Mouse (Mus musculus) stomach, postnatal 0 days (tissue): Measurements from ENCODE around the gene P2rx6. TPM values are rescaled to one million over a fixed set of nuclear protein-coding genes. Genes with fewer than 3 reads are reported as not detected.
"Not testable (repeated sequence)": the region's sequence is repeated elsewhere in the genome, so short reads cannot be mapped to it uniquely, and the experiment has no call there.

ENCODE experiments used
- ATAC-seq: fragments of 200-750 bp; cut with Nextera tagmentation; 2 replicates; pipeline ENCODE4 v1.8.0; 2017; ENCODE audit not compliant: low FRiP score, low TSS enrichment
- DNase-seq: peaks from one replicate; pipeline ENCODE4 v3.0.0-alpha.2; 2016; ENCODE audit warnings: low spot score
- H3K27ac ChIP-seq: fragments of 300-500 bp; sonication (generic); replicated peaks from 2 replicates; pipeline ENCODE4 v1.5.1; 2014; ENCODE audit warnings: mild to moderate bottlenecking, control low read depth
- H3K27me3 ChIP-seq: fragments of 300-500 bp; sonication (generic); 2 replicates; pipeline ENCODE4 v1.6.1; 2014; ENCODE audit warnings: low read length; ENCODE audit not compliant: control insufficient read depth, insufficient read depth
- H3K36me3 ChIP-seq: fragments of 300-500 bp; sonication (generic); 2 replicates; pipeline ENCODE4 v1.6.1; 2014; ENCODE audit warnings: low read length, mixed read lengths; ENCODE audit not compliant: control insufficient read depth, insufficient read depth
- H3K4me1 ChIP-seq: fragments of 300-500 bp; sonication (generic); replicated peaks from 2 replicates; pipeline ENCODE4 v1.6.1; 2014; ENCODE audit warnings: antibody characterized with exemption; ENCODE audit not compliant: control insufficient read depth, insufficient read depth
- H3K4me2 ChIP-seq: fragments of 300-500 bp; sonication (generic); replicated peaks from 2 replicates; pipeline ENCODE4 v1.6.1; 2014; ENCODE audit warnings: low read depth, mild to moderate bottlenecking, control low read depth, moderate library complexity
- H3K4me3 ChIP-seq: fragments of 300-500 bp; sonication (generic); 2 replicates; pipeline ENCODE4 v1.5.1; 2014; ENCODE audit warnings: low read depth, low read length, control low read depth
- H3K9ac ChIP-seq: fragments of 300-500 bp; sonication (generic); 2 replicates; pipeline ENCODE4 v1.6.1; 2014; ENCODE audit warnings: mild to moderate bottlenecking, low read length, control low read depth, mixed read lengths
- H3K9me3 ChIP-seq: fragments of 300-500 bp; sonication (generic); 2 replicates; pipeline ENCODE4 v1.6.1; 2016; ENCODE audit warnings: low read length; ENCODE audit not compliant: control insufficient read depth
- CTCF ChIP-seq: IDR thresholded peaks from 2 replicates; pipeline ENCODE4 v1.5.1; 2016; ENCODE audit warnings: antibody characterized with exemption, low read depth, mild to moderate bottlenecking, moderate library complexity
- EP300 ChIP-seq: optimal IDR thresholded peaks from 2 replicates; pipeline ENCODE3; 2016; ENCODE audit warnings: antibody characterized with exemption
- WGBS: fragments of 180-500 bp; shearing (Covaris S2); extraction: QIAGEN DNeasy Blood & Tissue Kit; methylation state at CpG from one replicate; pipeline ENCODE4 v1.1.7; 2014; 5-methylcytosine and 5-hydroxymethylcytosine counted together
- polyA plus RNA-seq: library from polyadenylated mRNA; unstranded; fragments of >200 nt; fragmentation: Nextera tagmentation; extraction: Ambion mirVana; gene quantifications from 2 replicates; pipeline ENCODE4 v1.2.1, GENCODE M21; 2015

The P2rx6 gene
- polyA plus RNA-seq, 1 experiment from 2014 or later = 1.5 TPM

- H3K36me3 ChIP-seq = no peaks in the 10 kb centered on the region
- no peak overlapping the region for H3K4me3 ChIP-seq
- ATAC-seq (no peak), DNase-seq (no peak)
- H3K27ac ChIP-seq = no peak overlapping the region
- no peak overlapping the region for H3K4me2 ChIP-seq
- no peak overlapping the region for H3K9ac ChIP-seq
- peaks cover 3% of the 10 kb centered on the region; the same call in 1 of the 2 replicates for H3K4me1 ChIP-seq
- no peak for TF ChIP-seq CTCF
- TF ChIP-seq EP300 = no peak
- no peaks in the 10 kb centered on the region for H3K9me3 ChIP-seq
- no peaks in the 10 kb centered on the region for H3K27me3 ChIP-seq
- WGBS = 88% methylated on average over 3 of the region's 3 CpGs
These were observed 25.1 kb upstream of the P2rx6 start for GRCm38 (mm10) chr16:17536584-17536983.

GRCm38 (mm10) chr16:17542632-17543031 lies 19.1 kb upstream of the P2rx6 start:
- no peaks in the 10 kb centered on the region for H3K4me1 ChIP-seq
- TF ChIP-seq CTCF = no peak
- TF ChIP-seq EP300 = no peak
- H3K4me2 ChIP-seq = no peak overlapping the region
- 53% methylated on average over 2 of the region's 2 CpGs for WGBS
- ATAC-seq (no peak), DNase-seq (no peak)
- H3K9me3 ChIP-seq = no peaks in the 10 kb centered on the region
- no peak overlapping the region for H3K9ac ChIP-seq
- H3K4me3 ChIP-seq = no peak overlapping the region
- no peaks in the 10 kb centered on the region for H3K36me3 ChIP-seq
- H3K27ac ChIP-seq = no peak overlapping the region
- no peaks in the 10 kb centered on the region for H3K27me3 ChIP-seq

GRCm38 (mm10) chr16:17552837-17553236 lies 8.8 kb upstream of the P2rx6 start:
- Histone ChIP-seq H3K9me3 (no peaks in the 10 kb centered on the region), H3K27ac (no peak overlapping the region), H3K4me3 (no peak overlapping the region), H3K4me1 (0 out of 2 replicates have a peak, but pooled peaks cover 3% of the 10 kb centered on the region), H3K9ac (no peak overlapping the region), H3K4me2 (no peak overlapping the region), H3K36me3 (no peaks in the 10 kb centered on the region), H3K27me3 (no peaks in the 10 kb centered on the region)
- TF ChIP-seq EP300 = no peak
- no peak for TF ChIP-seq CTCF
- DNase-seq (no peak), ATAC-seq (no peak)
- 74% methylated on average over 7 of the region's 7 CpGs for WGBS

GRCm38 (mm10) chr16:17553910-17554685 lies 7.6 kb upstream of the P2rx6 start:
- peak; percentile 95 for ATAC-seq
- Histone ChIP-seq H3K9me3 (no peaks in the 10 kb centered on the region), H3K9ac (no peak overlapping the region), H3K27ac (no peak overlapping the region), H3K36me3 (no peaks in the 10 kb centered on the region), H3K27me3 (no peaks in the 10 kb centered on the region), H3K4me3 (peak overlapping the region; percentile 10; the same call in 1 of the 2 replicates), H3K4me1 (peaks cover 3% of the 10 kb centered on the region; the same call in 1 of the 2 replicates), H3K4me2 (peak overlapping the region; percentile 38)
- DNase-seq = peak; percentile 89
- TF ChIP-seq EP300 = no peak
- TF ChIP-seq CTCF = no peak
- WGBS = 8% methylated on average over 18 of the region's 18 CpGs

DNA sequence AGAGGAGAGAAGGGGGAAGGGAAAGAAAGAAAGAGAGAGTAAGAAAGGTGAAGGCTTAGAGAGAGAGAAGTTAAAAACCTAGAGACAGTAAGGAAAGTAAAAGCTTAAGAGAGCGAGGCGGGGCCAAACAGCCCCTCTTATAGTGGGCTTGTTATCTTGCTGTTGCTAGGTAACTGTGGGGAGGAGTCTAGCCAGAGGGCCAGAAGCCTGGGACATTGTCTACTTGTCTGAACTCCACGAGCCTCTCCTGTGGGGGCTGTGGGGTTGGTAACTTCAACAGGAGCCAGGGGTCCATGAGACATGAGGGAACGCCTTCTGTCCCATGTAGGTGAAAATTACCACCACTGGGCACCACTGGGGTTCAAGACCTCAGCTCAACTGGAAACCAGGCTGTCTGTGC lies 7.0 kb upstream of the P2rx6 start:
- H3K4me3 ChIP-seq, H3K9me3 ChIP-seq, H3K36me3 ChIP-seq, H3K27ac ChIP-seq, DNase-seq, H3K4me2 ChIP-seq, H3K4me1 ChIP-seq, H3K9ac ChIP-seq, ATAC-seq, H3K27me3 ChIP-seq: not testable (repeated sequence)
- 26% methylated on average over 4 of the region's 4 CpGs for WGBS

DNA sequence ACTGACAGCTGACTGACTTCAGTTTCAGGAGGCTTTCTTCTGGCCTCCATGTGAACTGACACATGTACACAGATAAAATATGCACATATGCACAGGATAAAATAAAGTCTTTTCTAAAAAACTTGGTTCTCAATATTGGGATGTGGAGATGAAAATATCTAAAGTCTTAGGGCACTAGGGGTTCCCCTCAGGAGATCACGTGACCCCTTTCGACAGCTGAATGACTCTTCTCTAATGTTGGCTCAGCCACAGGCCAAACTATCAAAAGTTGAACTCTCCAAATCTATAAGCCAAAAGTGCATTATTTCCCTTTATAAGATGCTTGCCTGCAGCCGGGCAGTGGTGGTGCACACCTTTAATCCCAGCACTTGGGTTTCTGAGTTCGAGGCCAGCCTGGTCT lies 5.5 kb upstream of the P2rx6 start:
- 89% methylated on average over 4 of the region's 4 CpGs for WGBS
- Histone ChIP-seq H3K36me3 (no peaks in the 10 kb centered on the region), H3K9me3 (no peaks in the 10 kb centered on the region), H3K27ac (no peak overlapping the region), H3K9ac (no peak overlapping the region), H3K27me3 (no peaks in the 10 kb centered on the region), H3K4me3 (no peak overlapping the region), H3K4me2 (no peak overlapping the region), H3K4me1 (peaks cover 3% of the 10 kb centered on the region; the same call in 1 of the 2 replicates)
- DNase-seq (no peak), ATAC-seq (no peak)
- TF ChIP-seq CTCF = no peak
- TF ChIP-seq EP300 = no peak
